Mouse (Mus musculus): Measurements from ENCODE around the gene Degs1. TPM values are rescaled to one million over a fixed set of nuclear protein-coding genes. Genes with fewer than 3 reads are reported as not detected.
A peak's percentile ranks its signal among the peaks of the same experiment; 100 is the strongest.
"Not testable (repeated sequence)": the region's sequence is repeated elsewhere in the genome, so short reads cannot be mapped to it uniquely, and the experiment has no call there.

Gene Degs1
- 100 to 1,000 TPM in 1 of 2 experiments, 10 to 100 TPM in 1; 89.4 to 102 TPM for total RNA-seq (2021)

DNA sequence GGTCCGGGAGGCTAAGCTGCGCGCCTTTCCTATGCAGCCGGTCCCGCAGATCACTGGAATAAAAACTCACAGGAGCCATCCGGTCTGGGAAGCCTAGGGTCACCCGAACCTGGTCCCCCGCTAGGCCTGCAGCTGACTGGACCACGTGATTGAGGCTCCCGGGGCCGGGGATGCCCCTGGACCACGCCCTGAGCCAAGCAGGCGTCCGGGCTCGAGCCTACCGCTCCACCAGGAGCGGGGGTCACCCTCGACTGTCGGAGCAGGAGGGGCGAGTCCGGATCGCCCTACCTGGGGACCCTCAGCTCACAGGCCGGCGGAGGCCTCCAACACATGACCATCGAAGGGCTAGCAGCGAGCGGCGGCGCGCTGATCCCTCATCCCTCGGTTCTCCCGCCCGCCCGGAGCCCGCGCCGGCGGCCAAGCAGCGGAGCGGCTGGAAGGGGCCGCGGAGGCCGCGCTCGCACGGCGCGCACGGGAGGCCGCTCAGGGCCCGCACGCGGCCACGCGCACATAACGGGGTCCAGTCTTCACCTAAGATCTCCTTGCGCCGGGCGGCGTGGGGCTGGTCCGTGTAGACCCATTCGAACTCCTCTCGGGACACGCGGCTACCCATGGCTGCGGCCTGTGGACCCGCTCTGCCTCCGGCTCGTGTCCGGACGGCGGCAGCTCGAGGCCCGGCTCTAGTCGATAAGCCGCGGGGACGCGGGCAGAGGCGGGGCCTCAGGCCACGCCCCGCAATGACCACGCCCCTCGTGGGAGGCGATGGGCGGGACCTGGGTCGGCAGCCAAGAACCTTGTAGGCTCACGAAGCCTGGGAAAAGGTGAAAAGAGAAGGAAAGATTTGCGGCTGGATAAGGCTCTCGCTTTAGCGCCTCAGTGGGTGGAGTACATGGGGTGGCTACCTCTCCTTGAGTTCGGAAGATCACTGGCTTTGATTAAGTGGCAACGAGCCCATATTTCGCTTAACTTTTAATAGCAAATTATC, at the start of gene Degs1:
Degs1 (minus strand) TSS at position 714 of the 985 bp plus-strand sequence.
- peak; percentile 97 to 98 for DNase-seq
- intact Hi-C loops (cut with DNase I), result loop anchor here (2.0 to 10.0 kb wide), 2 partner anchors 58 to 138 kb away; partner anchors contain the start of gene Fbxo28

DNA sequence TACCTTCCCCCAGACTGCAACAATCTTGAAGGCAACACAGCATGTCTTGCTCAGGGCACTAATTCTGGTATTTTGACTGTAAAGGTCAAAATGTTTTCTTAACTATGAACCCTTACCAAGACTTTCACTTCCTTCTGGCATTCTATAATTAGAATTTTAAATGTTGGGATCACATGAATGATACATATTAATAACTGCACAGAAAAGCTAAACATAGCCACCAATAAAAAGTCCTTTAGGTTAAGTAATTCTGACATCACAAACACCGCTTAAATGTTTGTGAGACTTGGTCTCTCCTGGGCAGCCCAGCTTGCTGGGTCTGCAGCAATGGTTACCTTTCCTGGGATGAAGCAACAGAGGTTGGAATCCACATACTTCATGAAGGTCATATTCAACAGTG, 43.3 kb upstream of the Degs1 start:
- intact Hi-C loops (cut with DNase I), result no loop called here
- no peak for DNase-seq

GRCm38 (mm10) chr1:182324552-182324951, 41.9 kb upstream of the Degs1 start:
- intact Hi-C loops (cut with DNase I), result no loop called here
- no peak for DNase-seq

DNA sequence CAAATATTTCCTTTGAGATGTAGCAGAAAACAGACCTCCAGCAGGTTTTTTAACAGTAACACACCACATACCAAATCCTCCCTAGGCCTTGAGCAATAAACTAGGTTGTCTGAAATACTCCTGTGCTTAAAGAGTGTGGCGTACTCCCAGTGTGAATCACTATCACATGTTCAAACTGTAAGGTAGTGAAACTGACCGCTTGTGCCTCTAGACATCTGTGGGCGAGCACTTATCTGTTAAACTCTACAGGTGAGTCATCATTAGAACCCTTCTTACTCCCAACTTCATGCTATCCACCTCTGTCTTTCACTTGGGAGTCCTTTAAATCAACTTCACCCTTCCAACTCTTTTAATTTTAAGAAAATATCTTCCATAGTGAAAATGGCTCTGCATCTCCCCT, 40.5 kb upstream of the Degs1 start:
- intact Hi-C loops (cut with DNase I), result no loop called here
- no peak for DNase-seq

- no peak for DNase-seq
- intact Hi-C loops (cut with DNase I), result loop anchor here (10.0 kb wide), 1 partner anchor 429 kb away; no protein-coding TSS in a partner anchor
Observed at GRCm38 (mm10) chr1:182314201-182314600, 31.6 kb upstream of the Degs1 start.

DNA sequence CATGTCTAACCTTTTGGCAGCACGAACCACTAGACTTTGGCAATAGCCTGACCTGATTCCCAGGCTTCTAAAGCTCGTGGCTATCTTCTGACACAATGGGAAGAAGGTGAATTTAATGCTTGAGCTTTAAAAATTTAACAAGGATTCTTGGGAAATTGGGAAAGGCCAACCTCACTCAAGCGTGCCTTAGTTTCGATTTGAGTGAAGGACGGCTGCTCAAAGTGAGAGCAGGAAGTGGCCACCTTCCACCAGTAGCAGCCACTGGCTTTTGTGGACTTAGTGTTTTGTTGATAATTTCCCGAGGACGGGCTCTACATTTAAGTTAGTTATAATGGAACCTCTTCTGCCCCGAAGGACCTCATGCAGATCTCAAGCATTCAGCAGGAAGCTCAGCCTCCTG, 30.6 kb upstream of the Degs1 start:
- intact Hi-C loops (cut with DNase I), result loop anchor here (10.0 kb wide), 1 partner anchor 428 kb away; no protein-coding TSS in a partner anchor
- DNase-seq, result no peak

DNA sequence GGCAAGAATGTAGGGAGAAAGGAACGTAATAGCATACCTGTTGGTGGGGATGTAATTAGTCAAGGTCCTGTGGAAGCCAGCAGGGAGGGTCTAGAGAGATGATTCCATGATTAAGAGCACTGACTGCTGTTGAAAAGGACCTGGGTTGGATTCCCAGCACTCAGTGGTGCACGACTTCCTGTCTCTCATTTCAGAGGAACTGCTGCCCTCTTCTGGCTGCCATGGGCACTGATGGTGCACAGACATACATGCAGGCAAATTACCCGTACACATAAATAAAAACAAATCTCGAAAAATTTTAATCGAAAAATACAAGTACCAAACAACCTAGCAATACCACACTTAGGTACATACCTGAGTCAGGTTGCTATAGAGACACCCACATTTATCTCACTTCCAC, 28.8 kb upstream of the Degs1 start:
- intact Hi-C loops (cut with DNase I), result loop anchor here (10.0 kb wide), 1 partner anchor 427 kb away; no protein-coding TSS in a partner anchor
- no peak for DNase-seq

DNA sequence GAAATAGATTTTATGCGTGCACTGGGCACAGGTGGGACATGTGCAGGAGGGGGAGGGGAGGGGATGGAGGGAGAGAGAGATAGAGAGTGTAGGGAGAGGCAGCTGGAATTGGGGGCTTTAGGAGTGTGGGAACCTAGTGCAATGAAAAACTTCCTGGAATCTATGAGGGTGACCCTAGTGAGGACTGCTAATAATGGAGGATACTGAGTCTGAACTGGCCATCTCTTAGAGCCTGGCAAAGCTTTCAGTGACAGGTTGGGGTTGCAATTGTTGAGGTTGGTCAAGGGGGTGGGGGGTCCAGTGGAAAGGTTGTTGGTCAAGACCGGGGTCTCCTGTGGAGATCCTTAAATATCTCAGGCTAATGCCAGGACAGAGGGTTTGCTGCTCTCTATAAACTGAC, 27.7 kb upstream of the Degs1 start:
- intact Hi-C loops (cut with DNase I), result loop anchor here (10.0 kb wide), 1 partner anchor 426 kb away; no protein-coding TSS in a partner anchor
- no peak for DNase-seq

GRCm38 (mm10) chr1:182309403-182309802, 26.8 kb upstream of the Degs1 start:
- no peak for DNase-seq
- intact Hi-C loops (cut with DNase I), result no loop called here

DNA sequence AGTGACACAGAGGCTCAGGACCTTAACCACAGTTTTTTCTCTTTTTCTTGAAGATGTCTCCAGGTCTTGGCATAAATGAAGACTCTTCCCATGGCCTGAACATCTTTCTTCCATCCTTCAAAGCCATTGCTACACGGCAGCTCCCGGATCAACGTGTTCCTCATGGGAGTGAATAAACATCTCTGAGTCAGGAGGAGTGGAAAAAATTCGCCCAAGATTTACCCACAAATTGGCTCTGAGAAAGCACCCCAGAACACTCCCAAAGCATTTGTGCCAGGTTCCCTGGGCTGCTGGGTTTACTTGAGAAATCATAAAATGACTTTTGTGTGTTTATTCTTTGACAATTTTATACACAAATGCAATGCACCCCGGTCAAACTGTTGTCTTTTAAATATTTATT, 20.3 kb upstream of the Degs1 start:
- no peak for DNase-seq
- intact Hi-C loops (cut with DNase I), result no loop called here

DNA sequence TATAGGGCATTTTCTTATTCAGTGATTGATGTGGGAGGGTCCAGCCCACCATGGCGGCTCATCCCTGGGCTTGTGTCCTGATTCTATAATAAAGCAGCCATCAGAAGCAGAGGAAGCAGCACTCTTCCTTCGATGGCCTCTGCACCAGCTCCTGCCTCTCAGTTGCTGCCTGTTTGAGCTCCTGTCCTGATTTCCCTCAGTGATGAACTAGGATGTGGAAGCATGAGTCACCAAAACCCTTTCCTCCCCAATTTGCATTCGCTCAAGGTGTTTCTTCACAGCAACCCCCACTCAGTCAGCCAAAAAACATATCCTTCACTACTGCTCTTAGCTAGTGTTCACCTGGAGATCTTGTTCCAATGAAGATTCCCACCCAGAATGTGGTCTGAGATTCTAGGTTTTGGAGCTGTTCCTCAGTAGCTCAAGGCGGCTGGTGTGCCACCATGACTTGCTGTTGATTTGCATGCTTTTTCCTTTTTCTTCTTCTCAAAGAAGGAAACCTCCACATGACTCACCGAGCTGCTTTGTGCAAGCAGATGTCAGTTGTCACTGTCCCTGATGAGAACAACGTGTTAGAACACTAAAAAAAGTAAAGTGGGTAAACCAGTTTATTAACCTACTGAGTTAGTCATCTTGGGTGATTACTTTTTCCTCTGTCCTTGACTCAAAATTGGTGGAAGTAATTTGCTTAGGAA, 19.7 kb upstream of the Degs1 start:
- no peak for DNase-seq
- intact Hi-C loops (cut with DNase I), result no loop called here

DNA sequence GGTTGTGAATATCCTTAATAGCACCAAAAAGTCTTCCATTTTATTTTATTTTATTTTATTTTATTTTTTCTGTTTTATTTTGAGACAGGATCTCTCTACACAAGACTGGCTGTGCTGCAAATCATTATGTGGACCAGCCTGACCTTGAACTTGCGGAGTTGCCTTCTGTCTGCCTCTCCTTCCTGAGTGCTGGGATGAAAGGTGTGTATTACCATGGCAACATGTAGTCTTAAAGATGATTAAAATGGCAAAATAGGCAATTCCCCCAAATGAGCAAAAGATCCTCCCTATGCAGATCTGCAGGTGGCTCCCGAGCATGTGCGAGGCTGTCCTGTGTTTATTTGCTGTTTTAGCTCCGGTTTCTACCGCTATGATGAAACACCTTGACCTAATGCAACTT, 15.2 kb upstream of the Degs1 start:
- intact Hi-C loops (cut with DNase I), result no loop called here
- no peak for DNase-seq

GRCm38 (mm10) chr1:182297246-182297645, 14.6 kb upstream of the Degs1 start:
- intact Hi-C loops (cut with DNase I), result no loop called here
- no peak for DNase-seq

GRCm38 (mm10) chr1:182296816-182297215, 14.2 kb upstream of the Degs1 start:
- DNase-seq, result no peak
- intact Hi-C loops (cut with DNase I), result no loop called here

- DNase-seq, result no peak
- intact Hi-C loops (cut with DNase I), result no loop called here
Observed at GRCm38 (mm10) chr1:182296141-182296540, 13.5 kb upstream of the Degs1 start.

GRCm38 (mm10) chr1:182292291-182292690, 9.7 kb upstream of the Degs1 start:
- intact Hi-C loops (cut with DNase I), result no loop called here
- no peak for DNase-seq

GRCm38 (mm10) chr1:182290741-182291140, 8.1 kb upstream of the Degs1 start:
- DNase-seq; intact Hi-C loops (cut with DNase I): not testable (repeated sequence)

- intact Hi-C loops (cut with DNase I), result loop anchor here (10.0 kb wide), 1 partner anchor 145 kb away; no protein-coding TSS in a partner anchor
- DNase-seq, result peak; percentile 20 to 25
Observed at GRCm38 (mm10) chr1:182289781-182290180, 7.2 kb upstream of the Degs1 start.

DNA sequence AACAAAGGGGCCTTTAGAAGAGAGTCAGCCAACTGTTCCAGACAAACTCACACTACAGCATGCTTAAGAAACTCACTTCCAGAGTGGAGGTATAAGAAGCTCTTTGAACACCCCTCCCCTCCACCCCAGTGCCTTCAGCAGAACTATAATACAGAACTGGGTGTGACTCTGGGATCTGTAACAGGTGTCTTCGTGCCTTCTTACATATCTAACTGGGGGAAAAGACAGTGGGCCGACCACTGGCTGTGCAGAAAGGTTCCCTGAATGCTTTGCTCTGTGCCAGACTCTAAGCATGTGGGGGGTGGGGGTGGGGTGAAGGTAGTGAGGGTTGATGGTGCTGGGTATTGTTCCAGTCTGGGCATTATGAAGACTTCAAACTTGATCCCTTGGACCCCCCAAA, 6.0 kb upstream of the Degs1 start:
- intact Hi-C loops (cut with DNase I), result loop anchor here (10.0 kb wide), 1 partner anchor 144 kb away; no protein-coding TSS in a partner anchor
- no peak for DNase-seq

DNA sequence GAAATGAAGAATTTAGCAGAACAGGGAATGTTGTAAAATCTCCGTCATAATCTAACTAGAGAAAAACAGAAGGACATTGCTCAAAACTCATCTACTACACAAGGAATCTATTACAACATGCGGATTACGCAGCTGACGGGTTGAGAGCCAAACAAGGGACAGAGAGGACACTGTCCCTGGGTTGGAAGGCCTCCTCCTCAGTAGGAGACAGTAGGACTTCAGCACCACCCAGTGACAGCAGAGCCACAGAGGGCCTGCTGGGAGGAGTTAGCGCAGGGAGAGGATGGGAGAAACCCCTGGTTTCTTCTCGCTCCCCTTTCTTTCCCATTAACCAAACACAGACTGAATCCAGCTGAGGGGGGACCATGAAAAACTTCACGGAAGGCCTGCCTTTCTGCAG, 5.2 kb upstream of the Degs1 start:
- DNase-seq, result peak; percentile 13 to 26
- intact Hi-C loops (cut with DNase I), result loop anchor here (10.0 kb wide), 1 partner anchor 143 kb away; no protein-coding TSS in a partner anchor

GRCm38 (mm10) chr1:182284795-182285194, 2.2 kb upstream of the Degs1 start:
- no peak for DNase-seq
- intact Hi-C loops (cut with DNase I), result loop anchor here (10.0 kb wide), 1 partner anchor 140 kb away; no protein-coding TSS in a partner anchor
